Mouse (Mus musculus) hindbrain, embryonic 15.5 days (tissue): ENCODE measurements around the gene Cypt14. TPM values are rescaled to one million over a fixed set of nuclear protein-coding genes. Genes with fewer than 3 reads are reported as not detected.
"Not testable (repeated sequence)": the region's sequence is repeated elsewhere in the genome, so short reads cannot be mapped to it uniquely, and the experiment has no call there.

Experiments
- ATAC-seq: fragments of 200-750 bp; cut with Nextera tagmentation; 2 replicates; pipeline ENCODE4 v1.8.0; 2017; ENCODE audit warnings: low read depth, moderate number of reproducible peaks, moderate TSS enrichment; ENCODE audit not compliant: low FRiP score
- H3K27ac ChIP-seq: fragments of 300-500 bp; sonication (generic); replicated peaks from 2 replicates; pipeline ENCODE4 v1.5.1; 2015; ENCODE audit warnings: mild to moderate bottlenecking, inconsistent platforms
- H3K27me3 ChIP-seq: fragments of 300-500 bp; sonication (generic); 2 replicates; pipeline ENCODE4 v1.6.1; 2015; ENCODE audit warnings: control low read depth, inconsistent platforms
- H3K36me3 ChIP-seq: fragments of 300-500 bp; sonication (generic); 2 replicates; pipeline ENCODE4 v1.6.1; 2015; ENCODE audit warnings: control low read depth, inconsistent platforms
- H3K4me1 ChIP-seq: fragments of 300-500 bp; sonication (generic); replicated peaks from 2 replicates; pipeline ENCODE4 v1.6.1; 2015; ENCODE audit warnings: control low read depth, inconsistent platforms
- H3K4me2 ChIP-seq: fragments of 300-500 bp; sonication (generic); 2 replicates; pipeline ENCODE4 v1.6.1; 2015; ENCODE audit warnings: moderate library complexity, mild to moderate bottlenecking, inconsistent platforms
- H3K4me3 ChIP-seq: fragments of 300-500 bp; sonication (generic); 2 replicates; pipeline ENCODE4 v1.5.1; 2015; ENCODE audit warnings: mild to moderate bottlenecking, inconsistent platforms
- H3K9ac ChIP-seq: fragments of 300-500 bp; sonication (generic); 2 replicates; pipeline ENCODE4 v1.6.1; 2015; ENCODE audit warnings: inconsistent platforms
- H3K9me3 ChIP-seq: fragments of 300-500 bp; sonication (generic); 2 replicates; pipeline ENCODE4 v1.6.1; 2016; ENCODE audit warnings: control low read depth, inconsistent platforms
- WGBS: fragments of 180-500 bp; shearing (Covaris S2); methylation state at CpG from one replicate; pipeline ENCODE4 v1.1.7; 2015; 5-methylcytosine and 5-hydroxymethylcytosine counted together
- polyA plus RNA-seq: library from polyadenylated mRNA; unstranded; fragments of >200 nt; fragmentation: Nextera tagmentation; extraction: Ambion mirVana; gene quantifications from 2 replicates; pipeline ENCODE4 v1.2.1, GENCODE M21; 2015

Gene Cypt14
- not detected in 2 replicates for polyA plus RNA-seq

DNA sequence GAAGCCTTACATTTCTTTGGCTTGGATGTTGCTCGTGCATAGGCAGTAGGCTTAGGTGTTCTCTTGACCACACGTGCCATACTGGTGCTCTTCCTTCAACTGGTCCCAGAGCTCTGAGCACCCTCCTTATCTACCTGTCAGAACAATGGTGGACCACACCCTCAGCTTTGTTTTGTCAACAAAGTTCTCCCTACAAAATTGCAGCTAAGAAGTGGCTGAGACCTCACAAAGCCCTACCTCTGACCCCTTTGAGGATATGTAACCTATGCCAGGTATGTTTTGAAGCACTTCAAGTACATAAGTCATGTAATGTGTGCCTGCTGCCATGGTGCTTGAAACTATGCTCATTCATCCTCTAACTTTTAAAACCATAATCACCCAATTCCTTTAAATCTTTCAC is at the start of gene Cypt14:
Cypt14 (minus strand) TSS at position 101 of the 400 bp plus-strand sequence.
- WGBS, result 80% methylated on average over 2 of the region's 2 CpGs
- not testable (repeated sequence) for H3K36me3 ChIP-seq, H3K27ac ChIP-seq, H3K4me2 ChIP-seq, H3K27me3 ChIP-seq, ATAC-seq, H3K9me3 ChIP-seq, H3K4me3 ChIP-seq, H3K4me1 ChIP-seq, H3K9ac ChIP-seq
